Mouse (Mus musculus) stomach, postnatal 0 days (tissue): ENCODE measurements at regions not wholly inside any gene's neighbourhood (a gene's known extent, or its start where the extent isn't known, plus 50 kb on each side); places are given as distances from the start of the nearest gene placed in this dataset.

Experiments
- CTCF ChIP-seq: IDR thresholded peaks from 2 replicates; pipeline ENCODE4 v1.5.1; 2016; ENCODE audit warnings: antibody characterized with exemption, low read depth, mild to moderate bottlenecking, moderate library complexity
- EP300 ChIP-seq: optimal IDR thresholded peaks from 2 replicates; pipeline ENCODE3; 2016; ENCODE audit warnings: antibody characterized with exemption

DNA sequence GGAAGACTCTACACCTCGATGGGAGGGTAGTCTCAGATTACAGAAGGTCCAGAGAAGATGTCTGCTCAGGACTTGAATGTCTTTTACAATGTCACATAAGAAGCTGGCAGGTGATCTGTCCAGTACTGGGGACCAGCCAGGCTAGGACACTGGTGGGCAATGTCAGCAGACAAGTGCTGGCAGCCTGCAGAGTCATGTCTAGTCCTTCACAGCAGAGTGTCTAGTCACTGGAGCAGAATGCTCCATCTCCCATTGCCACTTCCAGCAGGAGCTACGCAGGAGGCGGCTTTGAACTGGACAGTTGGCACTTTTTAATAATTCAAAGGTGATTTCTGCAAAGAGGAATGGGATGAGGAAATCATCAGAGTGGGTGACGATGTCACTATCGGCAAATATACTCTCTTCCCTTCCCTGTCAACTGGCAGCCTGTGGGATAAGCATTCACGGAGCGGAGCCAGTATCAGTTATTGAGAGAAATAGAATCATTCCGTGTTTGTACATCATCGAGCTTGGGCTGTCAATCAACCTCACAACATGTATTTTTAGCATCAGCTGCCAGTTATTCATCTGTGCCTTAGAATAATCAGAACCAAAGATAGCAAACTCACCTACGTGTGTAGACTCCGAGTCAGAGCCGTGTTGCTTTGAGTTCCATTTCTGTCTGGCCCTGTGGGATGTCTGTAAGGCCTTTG, 268.6 kb downstream of the Rps24 start:
- TF ChIP-seq CTCF (no peak), EP300 (no peak)
